Mouse (Mus musculus) hindbrain, embryonic 14.5 days (tissue): ENCODE measurements at regions not wholly inside any gene's neighbourhood (a gene's known extent, or its start where the extent isn't known, plus 50 kb on each side); places are given as distances from the start of the nearest gene placed in this dataset.
A peak's percentile ranks its signal among the peaks of the same experiment; 100 is the strongest.
"Not testable (repeated sequence)": the region's sequence is repeated elsewhere in the genome, so short reads cannot be mapped to it uniquely, and the experiment has no call there.

Source experiments
- ATAC-seq: fragments of 200-750 bp; cut with Nextera tagmentation; 2 replicates; pipeline ENCODE4 v1.8.0; 2017; ENCODE audit warnings: moderate number of reproducible peaks, mild to moderate bottlenecking, moderate TSS enrichment, moderate library complexity; ENCODE audit not compliant: low FRiP score
- DNase-seq: peaks from one replicate; pipeline ENCODE4 v3.0.0-alpha.2; 2015; ENCODE audit warnings: low spot score
- H3K27ac ChIP-seq: fragments of 300-500 bp; sonication (generic); 2 replicates; pipeline ENCODE4 v1.5.1; 2014; ENCODE audit warnings: mild to moderate bottlenecking, moderate library complexity
- H3K27me3 ChIP-seq: fragments of 300-500 bp; sonication (generic); 2 replicates; pipeline ENCODE4 v1.6.1; 2014; ENCODE audit warnings: mild to moderate bottlenecking, low read length, mixed read lengths; ENCODE audit not compliant: control insufficient read depth, insufficient read depth
- H3K36me3 ChIP-seq: fragments of 300-500 bp; sonication (generic); replicated peaks from 2 replicates; pipeline ENCODE4 v1.6.1; 2014; ENCODE audit not compliant: control insufficient read depth, insufficient read depth
- H3K4me1 ChIP-seq: fragments of 300-500 bp; sonication (generic); replicated peaks from 2 replicates; pipeline ENCODE4 v1.6.1; 2014; ENCODE audit warnings: antibody characterized with exemption, low read length, mixed read lengths; ENCODE audit not compliant: control insufficient read depth, insufficient read depth
- H3K4me2 ChIP-seq: fragments of 300-500 bp; sonication (generic); replicated peaks from 2 replicates; pipeline ENCODE4 v1.6.1; 2014; ENCODE audit warnings: mild to moderate bottlenecking, moderate library complexity
- H3K4me3 ChIP-seq: fragments of 300-500 bp; sonication (generic); replicated peaks from 2 replicates; pipeline ENCODE4 v1.5.1; 2014; ENCODE audit warnings: mild to moderate bottlenecking, low read length
- H3K9ac ChIP-seq: fragments of 300-500 bp; sonication (generic); 2 replicates; pipeline ENCODE4 v1.6.1; 2014
- H3K9me3 ChIP-seq: fragments of 300-500 bp; sonication (generic); 2 replicates; pipeline ENCODE4 v1.6.1; 2016; ENCODE audit warnings: low read length; ENCODE audit not compliant: control insufficient read depth
- WGBS: fragments of 180-500 bp; shearing (Covaris S2); extraction: QIAGEN DNeasy Blood & Tissue Kit; methylation state at CpG from one replicate; pipeline ENCODE4 v1.1.7; 2014; 5-methylcytosine and 5-hydroxymethylcytosine counted together

- 23% methylated on average over 4 of the region's 4 CpGs for WGBS
- DNase-seq (no peak), ATAC-seq (peak; percentile 66)
- no peak overlapping the region for H3K4me2 ChIP-seq
- no peak overlapping the region for H3K27ac ChIP-seq
- H3K4me3 ChIP-seq: no peak overlapping the region
- H3K4me1 ChIP-seq: peaks cover 8% of the 10 kb centered on the region; the same call in 1 of the 2 replicates
- no peaks in the 10 kb centered on the region for H3K9me3 ChIP-seq
- no peaks in the 10 kb centered on the region for H3K36me3 ChIP-seq
- no peak overlapping the region for H3K9ac ChIP-seq
- H3K27me3 ChIP-seq: no peaks in the 10 kb centered on the region
Measured at GRCm38 (mm10) chr14:17020603-17021356, 201.8 kb upstream of the Rarb start.

DNA sequence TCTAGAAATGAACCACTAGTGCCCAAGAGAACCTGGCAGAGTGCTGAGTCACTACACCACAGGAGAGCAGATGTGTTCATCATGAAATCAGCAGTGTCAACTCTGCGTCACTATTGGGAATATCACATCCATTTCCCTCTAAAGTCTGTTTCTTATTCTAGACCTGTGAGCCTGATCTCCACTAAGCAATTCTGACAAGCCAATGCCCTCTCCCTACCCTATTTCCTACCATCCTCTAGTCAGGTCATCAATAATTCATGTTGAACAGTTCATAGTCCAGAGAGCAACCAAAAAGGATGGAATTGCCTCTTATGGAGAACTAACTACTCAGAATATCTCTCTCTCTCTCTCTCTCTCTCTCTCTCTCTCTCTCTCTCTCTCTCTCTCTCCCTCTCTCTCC lies 194.0 kb upstream of the Rarb start:
- Histone ChIP-seq H3K9me3 (no peaks in the 10 kb centered on the region), H3K4me3 (no peak overlapping the region), H3K36me3 (no peaks in the 10 kb centered on the region), H3K27ac (no peak overlapping the region), H3K27me3 (no peaks in the 10 kb centered on the region), H3K4me1 (no peaks in the 10 kb centered on the region), H3K9ac (no peak overlapping the region), H3K4me2 (no peak overlapping the region)
- DNase-seq (no peak), ATAC-seq (no peak)
- WGBS: 73% methylated on average over 1 of the region's 1 CpGs

DNA sequence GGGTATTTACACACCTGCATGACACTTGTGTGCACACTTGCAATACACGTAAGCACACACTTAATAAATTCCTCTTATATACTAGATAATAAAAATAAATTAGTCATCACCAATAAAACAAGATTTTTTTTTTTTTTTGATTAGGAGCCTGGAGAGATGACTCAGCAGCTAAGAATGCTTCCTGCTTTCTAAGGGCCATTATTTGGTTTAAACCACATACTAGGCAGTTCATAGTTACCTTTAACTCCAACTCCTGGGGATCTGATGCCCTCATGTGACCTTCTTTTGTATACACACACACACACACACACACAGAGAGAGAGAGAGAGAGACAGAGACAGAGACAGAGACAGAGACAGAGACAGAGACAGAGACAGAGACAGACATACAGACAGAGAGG lies 193.2 kb upstream of the Rarb start:
- DNase-seq (no peak), ATAC-seq (no peak)
- H3K36me3 ChIP-seq: no peaks in the 10 kb centered on the region
- H3K27me3 ChIP-seq: no peaks in the 10 kb centered on the region
- WGBS: 96% methylated on average over 1 of the region's 1 CpGs
- H3K4me2 ChIP-seq: no peak overlapping the region
- H3K9me3 ChIP-seq: no peaks in the 10 kb centered on the region
- H3K4me1 ChIP-seq: no peaks in the 10 kb centered on the region
- no peak overlapping the region for H3K9ac ChIP-seq
- H3K4me3 ChIP-seq: no peak overlapping the region
- H3K27ac ChIP-seq: no peak overlapping the region

DNA sequence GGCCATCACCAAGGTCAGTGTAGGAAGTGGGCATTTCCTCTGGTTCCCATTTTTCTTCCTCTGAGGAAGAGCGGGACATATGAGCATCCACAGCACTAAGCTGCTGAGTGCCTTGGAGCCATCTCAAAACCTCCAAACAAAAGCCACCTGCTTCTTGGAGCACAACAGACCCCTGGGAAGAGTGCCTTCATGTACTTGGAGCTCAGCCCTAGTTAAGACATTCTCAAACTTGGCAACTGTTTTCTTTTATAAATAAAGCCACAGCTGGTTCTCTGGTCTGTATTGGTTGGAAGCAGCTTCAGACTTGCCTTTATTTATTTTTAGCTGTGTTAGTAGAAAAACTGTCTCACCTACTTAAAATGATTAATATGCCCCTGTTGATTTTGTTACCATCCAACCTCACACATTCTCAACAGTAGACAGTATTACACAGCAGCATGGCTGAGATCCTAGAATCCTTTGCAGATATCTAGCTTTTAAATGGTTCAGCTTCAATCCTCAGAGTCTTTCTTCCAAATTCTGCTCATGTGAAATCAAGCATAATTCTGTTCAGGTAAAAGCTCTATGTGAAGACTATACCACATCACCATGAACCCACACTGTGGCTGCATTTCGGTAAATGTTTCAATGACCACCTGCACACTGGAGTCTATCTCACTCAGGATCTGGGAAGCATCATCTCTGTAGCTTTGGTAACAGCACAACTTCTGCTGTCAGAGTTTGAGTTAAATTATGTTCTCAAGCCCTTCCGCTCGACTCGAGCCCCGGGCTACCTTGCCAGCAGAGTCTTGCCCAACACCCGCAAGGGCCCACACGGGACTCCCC lies 186.4 kb upstream of the Rarb start:
- H3K4me1 ChIP-seq: no peaks in the 10 kb centered on the region
- DNase-seq (no peak), ATAC-seq (no peak)
- no peak overlapping the region for H3K4me3 ChIP-seq
- 93% methylated on average over 7 of the region's 8 CpGs for WGBS
- H3K36me3 ChIP-seq: no peaks in the 10 kb centered on the region
- no peak overlapping the region for H3K4me2 ChIP-seq
- H3K9ac ChIP-seq: no peak overlapping the region
- no peak overlapping the region for H3K27ac ChIP-seq
- no peaks in the 10 kb centered on the region for H3K9me3 ChIP-seq
- no peaks in the 10 kb centered on the region for H3K27me3 ChIP-seq

DNA sequence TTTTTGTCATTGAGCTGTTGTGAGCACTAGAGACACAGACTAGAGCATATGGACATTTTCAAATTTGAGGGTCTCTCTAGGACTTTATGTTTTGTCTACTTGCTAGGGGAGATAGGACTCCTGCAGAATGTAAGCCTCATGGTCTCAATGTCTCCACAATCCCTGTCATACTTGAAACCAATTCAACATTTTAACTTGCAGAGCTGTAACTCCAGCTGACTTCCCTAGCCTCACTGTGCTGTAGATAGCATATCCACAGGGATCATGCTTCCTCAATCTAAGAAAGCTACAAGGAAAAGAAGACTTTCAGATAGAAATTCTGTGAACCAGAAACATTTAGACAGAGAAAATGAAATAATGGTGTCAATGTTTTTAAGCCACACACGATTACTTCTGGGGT lies 185.8 kb upstream of the Rarb start:
- Histone ChIP-seq H3K36me3 (no peaks in the 10 kb centered on the region), H3K4me1 (no peaks in the 10 kb centered on the region), H3K4me3 (no peak overlapping the region), H3K4me2 (no peak overlapping the region), H3K27ac (no peak overlapping the region), H3K27me3 (no peaks in the 10 kb centered on the region), H3K9me3 (no peaks in the 10 kb centered on the region), H3K9ac (no peak overlapping the region)
- ATAC-seq: no peak
- no peak for DNase-seq
- 94% methylated on average over 1 of the region's 1 CpGs for WGBS

DNA sequence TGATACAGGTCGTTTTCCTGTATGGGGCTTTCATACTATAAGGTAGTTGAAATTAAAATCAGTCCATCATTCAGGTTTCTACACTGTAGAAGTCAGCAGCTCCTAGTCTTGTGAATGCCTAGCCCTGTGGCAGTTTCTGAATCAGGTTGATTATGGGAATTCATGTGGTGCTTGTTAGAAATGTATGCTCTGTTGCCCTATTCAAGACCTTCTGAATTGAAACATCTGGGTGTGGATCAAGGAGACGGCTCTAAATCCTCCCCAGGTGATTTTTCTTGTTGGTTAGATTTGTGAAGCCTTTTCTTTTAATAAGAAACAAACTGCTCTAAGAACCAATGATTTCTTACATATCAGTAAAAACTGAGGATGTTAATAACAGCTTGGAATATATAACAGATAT lies 177.8 kb upstream of the Rarb start:
- Histone ChIP-seq H3K27me3 (no peaks in the 10 kb centered on the region), H3K4me3 (no peak overlapping the region), H3K4me1 (no peaks in the 10 kb centered on the region), H3K4me2 (no peak overlapping the region), H3K36me3 (no peaks in the 10 kb centered on the region), H3K27ac (no peak overlapping the region), H3K9ac (no peak overlapping the region), H3K9me3 (no peaks in the 10 kb centered on the region)
- 63% methylated on average over 2 of the region's 2 CpGs for WGBS
- DNase-seq (no peak), ATAC-seq (no peak)

DNA sequence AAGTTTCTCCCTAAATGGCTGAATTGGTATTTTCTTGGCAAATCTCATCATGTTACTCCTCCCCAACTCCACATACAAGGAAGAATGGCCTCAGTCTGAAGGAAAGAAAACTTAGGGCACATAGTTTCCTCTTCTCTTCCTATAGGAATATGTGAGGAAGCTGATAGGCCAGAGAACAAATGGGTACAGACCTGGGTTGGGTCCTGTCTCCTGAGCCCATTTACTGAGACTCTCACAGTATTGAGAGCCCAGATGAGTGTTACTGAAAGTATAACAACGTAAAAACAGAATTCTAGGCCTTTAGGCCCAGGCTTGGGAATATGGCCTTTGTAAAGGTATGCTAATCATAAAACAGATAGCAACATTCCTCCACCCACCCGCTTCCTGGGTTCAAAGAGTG lies 152.0 kb upstream of the Rarb start:
- DNase-seq, H3K4me1 ChIP-seq, ATAC-seq, H3K27ac ChIP-seq, H3K4me3 ChIP-seq, H3K9me3 ChIP-seq, H3K9ac ChIP-seq, H3K4me2 ChIP-seq, H3K36me3 ChIP-seq, H3K27me3 ChIP-seq: not testable (repeated sequence)
- WGBS: 79% methylated on average over 2 of the region's 2 CpGs

GRCm38 (mm10) chr14:16964717-16965391 lies 145.9 kb upstream of the Rarb start:
- H3K27ac ChIP-seq: no peak overlapping the region
- H3K27me3 ChIP-seq: no peaks in the 10 kb centered on the region
- ATAC-seq (no peak), DNase-seq (no peak)
- H3K4me1 ChIP-seq: no peaks in the 10 kb centered on the region
- no peak overlapping the region for H3K9ac ChIP-seq
- no peaks in the 10 kb centered on the region for H3K36me3 ChIP-seq
- no peak overlapping the region for H3K4me3 ChIP-seq
- H3K4me2 ChIP-seq: no peak overlapping the region
- WGBS: 76% methylated on average over 2 of the region's 2 CpGs
- no peaks in the 10 kb centered on the region for H3K9me3 ChIP-seq

GRCm38 (mm10) chr14:16962216-16962826 lies 143.4 kb upstream of the Rarb start:
- Histone ChIP-seq H3K27me3 (no peaks in the 10 kb centered on the region), H3K9ac (no peak overlapping the region), H3K36me3 (no peaks in the 10 kb centered on the region), H3K27ac (no peak overlapping the region), H3K4me1 (no peaks in the 10 kb centered on the region), H3K9me3 (no peaks in the 10 kb centered on the region), H3K4me2 (no peak overlapping the region), H3K4me3 (no peak overlapping the region)
- DNase-seq (no peak), ATAC-seq (no peak)
- 83% methylated on average over 3 of the region's 3 CpGs for WGBS
